Mouse (Mus musculus) MEL (cell line): Measurements from ENCODE around the gene Eif2b4. TPM values are rescaled to one million over a fixed set of nuclear protein-coding genes. Genes with fewer than 3 reads are reported as not detected.
A peak's percentile ranks its signal among the peaks of the same experiment; 100 is the strongest.

Experiments
- DNase-seq: peaks from one replicate; pipeline ENCODE4 v3.0.0; 2011; ENCODE audit warnings: low read depth, low spot score
- H3K27ac ChIP-seq: 2 replicates; pipeline ENCODE4 v1.5.1; 2012; ENCODE audit warnings: low read depth, mild to moderate bottlenecking, control low read depth, low read length, moderate library complexity; ENCODE audit not compliant: control insufficient read depth
- H3K27me3 ChIP-seq, 2 experiments: fragments of 150-350 bp in 1 of 2; sonication (generic) in 1 of 2; 2 replicates each; pipeline ENCODE4 v1.6.1; 2012; ENCODE audit warnings: low read length in 2 of 2, mild to moderate bottlenecking in 2 of 2, improper control_type of control experiment in 1 of 2, moderate library complexity in 1 of 2; ENCODE audit not compliant: insufficient read depth in 2 of 2, control insufficient read depth in 1 of 2
- H3K36me3 ChIP-seq, 2 experiments: 2 replicates each; pipeline ENCODE4 v1.6.1; 2012 to 2014; ENCODE audit warnings: low read length in 2 of 2, improper control_type of control experiment in 1 of 2, inconsistent platforms in 1 of 2, mild to moderate bottlenecking in 1 of 2; ENCODE audit not compliant: insufficient read depth in 2 of 2, control insufficient read depth in 1 of 2
- H3K4me1 ChIP-seq, 2 experiments: fragments of 150-350 bp in 1 of 2; sonication (generic) in 1 of 2; 2 replicates each; pipeline ENCODE4 v1.6.1; 2012; ENCODE audit warnings: low read length in 2 of 2, improper control_type of control experiment in 1 of 2, mild to moderate bottlenecking in 1 of 2; ENCODE audit not compliant: insufficient read depth in 2 of 2, control insufficient read depth in 1 of 2
- H3K4me3 ChIP-seq, 2 experiments: fragments of 150-350 bp in 1 of 2; sonication (generic) in 1 of 2; 2 replicates each; pipeline ENCODE4 v1.5.1; 2012; ENCODE audit warnings: low read depth in 2 of 2, low read length in 2 of 2, mild to moderate bottlenecking in 2 of 2, moderate library complexity in 2 of 2, control low read depth in 1 of 2, improper control_type of control experiment in 1 of 2; ENCODE audit not compliant: control insufficient read depth in 1 of 2, insufficient read depth in 1 of 2
- H3K79me2 ChIP-seq: 2 replicates; pipeline ENCODE4 v1.6.1; 2012; ENCODE audit warnings: mild to moderate bottlenecking, low read length, moderate library complexity; ENCODE audit not compliant: control insufficient read depth, poor library complexity, insufficient read depth
- H3K9ac ChIP-seq: 2 replicates; pipeline ENCODE4 v1.6.1; 2012; ENCODE audit warnings: low read depth, mild to moderate bottlenecking, control low read depth, low read length, moderate library complexity; ENCODE audit not compliant: control insufficient read depth, poor library complexity, severe bottlenecking
- H3K9me3 ChIP-seq: fragments of 150-350 bp; sonication (generic); replicated peaks from 2 replicates; pipeline ENCODE4 v1.6.1; 2012; ENCODE audit warnings: mild to moderate bottlenecking, low read length, improper control_type of control experiment, moderate library complexity; ENCODE audit not compliant: insufficient read depth
- CHD2 ChIP-seq: IDR thresholded peaks from 2 replicates; pipeline ENCODE4 v1.6.1; 2011; ENCODE audit warnings: low read length, improper control_type of control experiment
- CTCF ChIP-seq, 3 experiments: IDR thresholded peaks in 2 of 3; conservative IDR thresholded peaks in 1 of 3; 2 replicates each; pipeline ENCODE4 v1.5.1; 2011 to 2012; ENCODE audit warnings: low read length in 3 of 3, low read depth in 2 of 3, mild to moderate bottlenecking in 2 of 3, improper control_type of control experiment in 1 of 3, inconsistent platforms in 1 of 3, mixed read lengths in 1 of 3, moderate library complexity in 1 of 3; ENCODE audit not compliant: control insufficient read depth in 1 of 3, insufficient read depth in 1 of 3, poor library complexity in 1 of 3, severe bottlenecking in 1 of 3
- EP300 ChIP-seq, 2 experiments: IDR thresholded peaks; 2 replicates each; pipeline ENCODE4 v1.6.1; 2011; ENCODE audit warnings: improper control_type of control experiment in 2 of 2, low read length in 2 of 2, low read depth in 1 of 2, mild to moderate bottlenecking in 1 of 2
- GABPA ChIP-seq: IDR thresholded peaks from 2 replicates; pipeline ENCODE4 v1.6.1; 2012; ENCODE audit warnings: low read depth, mild to moderate bottlenecking, inconsistent platforms, low read length, improper control_type of control experiment, moderate library complexity
- GATA1 ChIP-seq: IDR thresholded peaks from 2 replicates; pipeline ENCODE4 v1.6.1; 2011; ENCODE audit warnings: low read depth, low read length, improper control_type of control experiment
- HCFC1 ChIP-seq: IDR thresholded peaks from 2 replicates; pipeline ENCODE4 v1.6.1; 2012; ENCODE audit warnings: low read depth, mild to moderate bottlenecking, inconsistent platforms, low read length, improper control_type of control experiment, moderate library complexity
- JUND ChIP-seq: IDR thresholded peaks from 2 replicates; pipeline ENCODE4 v1.6.1; 2011; ENCODE audit warnings: low read depth, mild to moderate bottlenecking, improper control_type of control experiment, low read length
- MAFK ChIP-seq: IDR thresholded peaks from 2 replicates; pipeline ENCODE4 v1.6.1; 2011; ENCODE audit warnings: low read depth, mild to moderate bottlenecking, low read length, improper control_type of control experiment, borderline replicate concordance
- MAX ChIP-seq: IDR thresholded peaks from 2 replicates; pipeline ENCODE4 v1.6.1; 2011; ENCODE audit warnings: low read length, improper control_type of control experiment
- MAZ ChIP-seq: IDR thresholded peaks from 2 replicates; pipeline ENCODE4 v1.6.1; 2012; ENCODE audit warnings: low read depth, mild to moderate bottlenecking, inconsistent platforms, low read length, improper control_type of control experiment
- MEF2A ChIP-seq: IDR thresholded peaks from 2 replicates; pipeline ENCODE4 v1.6.1; 2014; ENCODE audit warnings: low read depth, mild to moderate bottlenecking, inconsistent platforms, low read length, improper control_type of control experiment; ENCODE audit not compliant: poor library complexity, insufficient replicate concordance, severe bottlenecking; ENCODE audit errors: extremely low read depth
- MXI1 ChIP-seq: IDR thresholded peaks from 2 replicates; pipeline ENCODE4 v1.6.1; 2011; ENCODE audit warnings: mild to moderate bottlenecking, low read depth, low read length, improper control_type of control experiment
- MYB ChIP-seq: IDR thresholded peaks from 2 replicates; pipeline ENCODE4 v1.6.1; 2011; ENCODE audit warnings: mild to moderate bottlenecking, low read depth, low read length, improper control_type of control experiment
- MYC ChIP-seq: IDR thresholded peaks from 2 replicates; pipeline ENCODE4 v1.6.1; 2011; ENCODE audit warnings: low read depth, mild to moderate bottlenecking, low read length, improper control_type of control experiment, moderate library complexity
- NELFE ChIP-seq: IDR thresholded peaks from 2 replicates; pipeline ENCODE4 v1.6.1; 2011; ENCODE audit warnings: low read depth, low read length, improper control_type of control experiment
- NRF1 ChIP-seq: IDR thresholded peaks from 2 replicates; pipeline ENCODE4 v1.6.1; 2014; ENCODE audit warnings: low read depth, mild to moderate bottlenecking, inconsistent platforms, low read length, improper control_type of control experiment, moderate library complexity; ENCODE audit not compliant: poor library complexity, insufficient read depth, severe bottlenecking
- POLR2A ChIP-seq, 2 experiments: IDR thresholded peaks; 2 replicates each; pipeline ENCODE4 v1.6.1; 2011 to 2012; ENCODE audit warnings: low read length in 2 of 2, mild to moderate bottlenecking in 2 of 2, control low read depth in 1 of 2, improper control_type of control experiment in 1 of 2, low read depth in 1 of 2, moderate library complexity in 1 of 2; ENCODE audit not compliant: control insufficient read depth in 1 of 2, insufficient read depth in 1 of 2, poor library complexity in 1 of 2
- POLR2AphosphoS2 ChIP-seq: IDR thresholded peaks from 2 replicates; pipeline ENCODE4 v1.6.1; 2011; ENCODE audit warnings: low read length, improper control_type of control experiment
- POLR2AphosphoS5 ChIP-seq: IDR thresholded peaks from 2 replicates; pipeline ENCODE4 v1.6.1; 2012; ENCODE audit warnings: low read depth, borderline replicate concordance, mild to moderate bottlenecking, inconsistent platforms, low read length, moderate library complexity, mixed read lengths
- RAD21 ChIP-seq: IDR thresholded peaks from 2 replicates; pipeline ENCODE4 v1.6.1; 2011; ENCODE audit warnings: mild to moderate bottlenecking, low read depth, low read length, improper control_type of control experiment
- RCOR1 ChIP-seq: IDR thresholded peaks from 2 replicates; pipeline ENCODE4 v1.6.1; 2012; ENCODE audit warnings: low read depth, mild to moderate bottlenecking, inconsistent platforms, low read length, improper control_type of control experiment
- SIN3A ChIP-seq: IDR thresholded peaks from 2 replicates; pipeline ENCODE4 v1.6.1; 2012; ENCODE audit warnings: low read length, improper control_type of control experiment, inconsistent platforms
- TAL1 ChIP-seq: IDR thresholded peaks from 2 replicates; pipeline ENCODE4 v1.6.1; 2012; ENCODE audit warnings: mild to moderate bottlenecking, inconsistent platforms, low read length, moderate library complexity, mixed read lengths
- TBP ChIP-seq: IDR thresholded peaks from 2 replicates; pipeline ENCODE4 v1.8.0; 2011; ENCODE audit warnings: low read depth, low read length, improper control_type of control experiment
- TCF12 ChIP-seq: IDR thresholded peaks from 2 replicates; pipeline ENCODE4 v1.6.1; 2014; ENCODE audit warnings: low read depth, mild to moderate bottlenecking, inconsistent platforms, low read length, improper control_type of control experiment, moderate library complexity
- UBTF ChIP-seq: IDR thresholded peaks from 2 replicates; pipeline ENCODE4 v1.6.1; 2012; ENCODE audit warnings: low read depth, mild to moderate bottlenecking, inconsistent platforms, low read length, improper control_type of control experiment, moderate library complexity, borderline replicate concordance; ENCODE audit not compliant: insufficient read depth
- USF1 ChIP-seq: IDR thresholded peaks from 2 replicates; pipeline ENCODE4 v1.6.1; 2014; ENCODE audit warnings: low read depth, mild to moderate bottlenecking, inconsistent platforms, low read length, improper control_type of control experiment, moderate library complexity
- USF2 ChIP-seq, 2 experiments: IDR thresholded peaks; 2 replicates each; pipeline ENCODE4 v1.6.1; 2011 to 2012; ENCODE audit warnings: improper control_type of control experiment in 2 of 2, low read length in 2 of 2, borderline replicate concordance in 1 of 2, inconsistent platforms in 1 of 2, low read depth in 1 of 2, mild to moderate bottlenecking in 1 of 2; ENCODE audit not compliant: insufficient read depth in 1 of 2
- ZC3H11A ChIP-seq: IDR thresholded peaks from 2 replicates; pipeline ENCODE4 v1.6.1; 2012; ENCODE audit warnings: low read depth, mild to moderate bottlenecking, inconsistent platforms, low read length, improper control_type of control experiment
- ZKSCAN1 ChIP-seq: IDR thresholded peaks from 2 replicates; pipeline ENCODE4 v1.6.1; 2012; ENCODE audit warnings: low read depth, mild to moderate bottlenecking, inconsistent platforms, low read length, improper control_type of control experiment, moderate library complexity
- ZMIZ1 ChIP-seq: IDR thresholded peaks from 2 replicates; pipeline ENCODE4 v1.6.1; 2012; ENCODE audit warnings: low read depth, mild to moderate bottlenecking, inconsistent platforms, low read length, improper control_type of control experiment, moderate library complexity
- ZNF384 ChIP-seq: IDR thresholded peaks from 2 replicates; pipeline ENCODE4 v1.6.1; 2012; ENCODE audit warnings: low read depth, mild to moderate bottlenecking, inconsistent platforms, low read length, improper control_type of control experiment
- polyA plus RNA-seq, 2 experiments: library from polyadenylated mRNA; stranded (reverse) in 1 of 2; unstranded in 1 of 2; fragments of >175 nt in 1 of 2; fragments of >200 nt in 1 of 2; gene quantifications; 2 replicates each; pipeline versions ENCODE4 v1.2.1 to v1.2.4; 2012; ENCODE audit warnings: low replicate concordance in 2 of 2, low read depth in 1 of 2; ENCODE audit not compliant: insufficient read length in 2 of 2, insufficient read depth in 1 of 2, missing spikeins in 1 of 2
- total RNA-seq: library from RNA; depleted of rRNA; stranded (reverse); fragments of 300-350 nt; gene quantifications from 2 replicates; pipeline ENCODE4 v1.2.3, GENCODE M21; 2012

Gene Eif2b4
- total and polyA plus RNA-seq, 3 experiments: 151 to 282 TPM; not detected in 1

- no peak for TF ChIP-seq RCOR1
- TF ChIP-seq POLR2AphosphoS5: no peak
- TF ChIP-seq ZMIZ1: no peak
- peak; percentile 41; the same call in 1 of the 2 replicates for TF ChIP-seq MXI1
- no peak for TF ChIP-seq MEF2A
- TF ChIP-seq GABPA: no peak
- no peak for TF ChIP-seq ZKSCAN1
- TF ChIP-seq NRF1: no peak
- no peak for TF ChIP-seq USF1
- no peak for TF ChIP-seq CHD2
- TF ChIP-seq GATA1: no peak
- TF ChIP-seq EP300 (IDR thresholded peaks at IDR 0.05; ENCODE audit: low read depth in 1 of 2, low read length in 2 of 2): no peak
- no peak for TF ChIP-seq TCF12
- TF ChIP-seq MAFK: no peak
- no peak for TF ChIP-seq USF2 (IDR thresholded peaks at IDR 0.05; ENCODE audit: borderline replicate concordance in 1 of 2, insufficient read depth in 1 of 2, low read depth in 1 of 2, low read length in 2 of 2)
- TF ChIP-seq TBP: peak; percentile 72
- no peak for TF ChIP-seq POLR2A (IDR thresholded peaks at IDR 0.05; ENCODE audit: control insufficient read depth in 1 of 2, insufficient read depth in 1 of 2, low read depth in 1 of 2, low read length in 2 of 2, poor library complexity in 1 of 2)
- TF ChIP-seq NELFE: no peak
- 0 out of 2 replicates have a peak, but pooled peaks have one; percentile 21 for TF ChIP-seq ZNF384
- peak; percentile 95 for TF ChIP-seq MYC
- no peak for TF ChIP-seq TAL1
- peak; percentile 46; the same call in 1 of the 2 replicates for TF ChIP-seq SIN3A
- no peak for TF ChIP-seq MAZ
Measured at GRCm38 (mm10) chr5:31188223-31188840, 4.9 kb downstream of the Eif2b4 start (continued).

- Histone ChIP-seq H3K79me2 (peaks cover 15% of the 10 kb centered on the region), H3K36me3 (peaks cover 5 to 28% of the 10 kb centered on the region in 2 experiments), H3K4me3 (0 out of 4 replicates have a peak overlapping the region, but pooled peaks of 1 of the 2 experiments have one; percentile 12), H3K9me3 (no peaks in the 10 kb centered on the region), H3K4me1 (peaks cover 16 to 23% of the 10 kb centered on the region in 2 experiments), H3K27ac (no peak overlapping the region), H3K27me3 (no peaks in the 10 kb centered on the region), H3K9ac (no peak overlapping the region)
- peak; percentile 75 for DNase-seq
- TF ChIP-seq ZKSCAN1 (no peak), NELFE (no peak), MAX (no peak), TBP (no peak), GABPA (no peak), HCFC1 (peak; percentile 25; the same call in 1 of the 2 replicates), GATA1 (peak; percentile 78), CTCF (IDR thresholded peaks at IDR 0.05 in 2 of 3, conservative IDR thresholded peaks at IDR 0.05 in 1 of 3; ENCODE audit: control insufficient read depth in 1 of 3, insufficient read depth in 1 of 3, low read depth in 2 of 3, low read length in 3 of 3, poor library complexity in 1 of 3, severe bottlenecking in 1 of 3) (no peak), TCF12 (peak; percentile 84), CHD2 (no peak), UBTF (no peak), EP300 (IDR thresholded peaks at IDR 0.05; ENCODE audit: low read depth in 1 of 2, low read length in 2 of 2) (peak; percentile 61 to 74), TAL1 (peak; percentile 59), POLR2A (IDR thresholded peaks at IDR 0.05; ENCODE audit: control insufficient read depth in 1 of 2, insufficient read depth in 1 of 2, low read depth in 1 of 2, low read length in 2 of 2, poor library complexity in 1 of 2) (no peak), MYC (0 out of 2 replicates have a peak, but pooled peaks have one; percentile 26), USF2 (IDR thresholded peaks at IDR 0.05; ENCODE audit: borderline replicate concordance in 1 of 2, insufficient read depth in 1 of 2, low read depth in 1 of 2, low read length in 2 of 2) (no peak), MYB (no peak), MAFK (0 out of 2 replicates have a peak, but pooled peaks have one; percentile 23), JUND (no peak), NRF1 (no peak), RAD21 (no peak), ZC3H11A (no peak), POLR2AphosphoS2 (no peak)
Measured at GRCm38 (mm10) chr5:31183678-31184077, 9.6 kb downstream of the Eif2b4 start.
